Mouse (Mus musculus): ENCODE measurements at regions not wholly inside any gene's neighbourhood (a gene's known extent, or its start where the extent isn't known, plus 50 kb on each side); places are given as distances from the start of the nearest gene placed in this dataset.

DNA sequence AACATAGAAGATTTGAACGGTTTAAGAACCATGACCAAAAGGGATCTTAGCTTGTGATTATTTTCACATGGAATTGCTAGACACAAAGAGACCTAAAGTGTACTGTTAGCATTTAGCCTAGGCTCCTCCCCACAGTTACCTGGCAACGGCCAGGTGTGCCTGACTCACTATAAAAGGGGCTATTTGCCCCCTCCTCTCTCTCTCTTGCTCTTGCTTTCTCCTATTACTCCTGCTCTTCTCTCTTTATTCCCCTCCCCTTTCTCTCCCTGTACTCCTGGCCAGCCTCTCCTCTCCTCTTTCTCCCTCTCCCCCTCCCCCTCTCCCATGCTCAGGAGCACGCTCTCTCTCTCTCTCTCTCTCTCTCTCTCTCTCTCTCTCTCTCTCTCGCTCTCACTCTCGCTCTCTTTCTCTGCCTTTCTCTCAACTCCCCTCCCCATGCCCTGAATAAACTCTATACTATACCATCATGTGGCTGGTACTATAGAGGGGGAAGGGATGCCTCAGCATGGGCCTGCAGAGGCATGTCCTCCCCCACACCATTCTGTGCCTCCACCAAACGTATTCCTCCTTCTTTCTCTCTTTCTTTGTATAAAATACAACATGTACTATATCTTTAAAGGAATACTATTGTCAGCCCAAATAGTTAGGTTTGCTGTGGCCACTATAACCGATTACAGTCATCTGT is 603.9 kb downstream of the Rps29 start:
- Histone ChIP-seq H3K27me3 (ENCODE audit: control insufficient read depth, insufficient read depth, low read length, poor library complexity, severe bottlenecking) (no peaks in the 10 kb centered on the region), H3K4me1 (ENCODE audit: control insufficient read depth, insufficient read depth, low read length) (peaks cover 2% of the 10 kb centered on the region), H3K36me3 (ENCODE audit: control insufficient read depth, insufficient read depth, low read length, poor library complexity, severe bottlenecking) (no peaks in the 10 kb centered on the region), H3K4me3 (ENCODE audit: low read depth, low read length) (no peak overlapping the region), H3K27ac (ENCODE audit: insufficient read depth, low read length) (peak overlapping the region; percentile 72; the same call in 1 of the 2 replicates), H3K9ac (ENCODE audit: low read depth, poor library complexity, severe bottlenecking) (no peak overlapping the region), H3K9me3 (replicated peaks; ENCODE audit: control insufficient read depth, insufficient read depth, low read length, poor library complexity, severe bottlenecking) (peaks cover 20% of the 10 kb centered on the region)
- TF ChIP-seq POLR2A (IDR thresholded peaks at IDR 0.05; ENCODE audit: insufficient read depth, low read length) (no peak), EP300 (IDR thresholded peaks at IDR 0.05; ENCODE audit: insufficient read depth, low read depth, low read length) (no peak), CTCF (IDR thresholded peaks at IDR 0.05; ENCODE audit: low read depth, low read length) (no peak)

DNA sequence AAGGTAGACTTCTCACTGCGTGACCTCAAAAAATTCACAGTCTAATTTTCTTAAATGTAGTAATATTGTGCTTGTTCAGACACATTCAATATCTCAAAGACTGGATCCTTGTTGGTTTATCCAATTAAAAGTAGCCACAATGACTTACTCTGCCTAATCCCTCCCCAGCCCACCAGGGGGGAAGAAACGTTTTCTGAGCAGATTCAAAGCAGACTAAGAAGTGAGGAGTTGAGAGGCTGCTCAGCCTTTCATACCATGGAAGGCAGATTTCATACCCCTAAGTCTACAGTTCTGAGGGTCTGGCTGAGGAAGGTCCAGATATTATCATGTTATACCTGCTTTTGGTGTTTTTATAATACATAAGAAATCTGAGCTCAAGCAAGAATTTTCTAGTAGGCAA is 604.7 kb downstream of the Rps29 start:
- H3K9me3 ChIP-seq (replicated peaks; ENCODE audit: control insufficient read depth, insufficient read depth, low read length, poor library complexity, severe bottlenecking): peaks cover 21% of the 10 kb centered on the region
- H3K9ac ChIP-seq (ENCODE audit: low read depth, poor library complexity, severe bottlenecking): no peak overlapping the region
- TF ChIP-seq CTCF (IDR thresholded peaks at IDR 0.05; ENCODE audit: low read depth, low read length): no peak

DNA sequence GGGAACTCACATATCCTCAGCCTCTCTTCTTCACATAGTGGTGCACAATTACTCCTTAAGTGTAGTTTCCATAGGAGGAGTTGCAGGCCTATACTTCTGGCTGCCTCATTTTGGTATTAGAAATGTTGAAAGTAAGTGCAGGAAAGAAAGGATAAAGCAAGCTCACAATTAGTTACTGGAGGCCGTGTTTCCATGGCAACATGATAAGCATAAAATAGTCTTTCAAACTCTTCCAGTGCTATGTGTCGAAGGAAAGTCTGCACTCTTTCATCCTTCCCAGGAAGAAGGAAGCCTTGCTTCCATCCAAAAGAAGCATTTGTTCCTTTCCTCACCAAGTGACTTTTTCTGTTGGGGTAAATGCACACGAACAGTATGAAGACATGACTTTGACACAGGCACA is 617.2 kb downstream of the Rps29 start:
- TF ChIP-seq CTCF (IDR thresholded peaks at IDR 0.05; ENCODE audit: low read depth, low read length) (no peak), EP300 (IDR thresholded peaks at IDR 0.05; ENCODE audit: insufficient read depth, low read depth, low read length) (no peak), POLR2A (IDR thresholded peaks at IDR 0.05; ENCODE audit: insufficient read depth, low read length) (no peak)
- no peaks in the 10 kb centered on the region for H3K4me1 ChIP-seq (ENCODE audit: control insufficient read depth, insufficient read depth, low read length)
- no peak overlapping the region for H3K9ac ChIP-seq (ENCODE audit: low read depth, poor library complexity, severe bottlenecking)
- H3K27ac ChIP-seq (ENCODE audit: insufficient read depth, low read length): no peak overlapping the region
- H3K4me3 ChIP-seq (ENCODE audit: low read depth, low read length): no peak overlapping the region
- H3K27me3 ChIP-seq (ENCODE audit: control insufficient read depth, insufficient read depth, low read length, poor library complexity, severe bottlenecking): no peaks in the 10 kb centered on the region
- no peaks in the 10 kb centered on the region for H3K9me3 ChIP-seq (replicated peaks; ENCODE audit: control insufficient read depth, insufficient read depth, low read length, poor library complexity, severe bottlenecking)
- no peaks in the 10 kb centered on the region for H3K36me3 ChIP-seq (ENCODE audit: control insufficient read depth, insufficient read depth, low read length, poor library complexity, severe bottlenecking)

More for the DNA sequence above, 604.7 kb downstream of the Rps29 start:
- Histone ChIP-seq H3K27me3 (ENCODE audit: control insufficient read depth, insufficient read depth, low read length, poor library complexity, severe bottlenecking) (no peaks in the 10 kb centered on the region), H3K4me3 (ENCODE audit: low read depth, low read length) (no peak overlapping the region), H3K36me3 (ENCODE audit: control insufficient read depth, insufficient read depth, low read length, poor library complexity, severe bottlenecking) (no peaks in the 10 kb centered on the region), H3K27ac (ENCODE audit: insufficient read depth, low read length) (no peak overlapping the region), H3K4me1 (ENCODE audit: control insufficient read depth, insufficient read depth, low read length) (peaks cover 2% of the 10 kb centered on the region)

DNA sequence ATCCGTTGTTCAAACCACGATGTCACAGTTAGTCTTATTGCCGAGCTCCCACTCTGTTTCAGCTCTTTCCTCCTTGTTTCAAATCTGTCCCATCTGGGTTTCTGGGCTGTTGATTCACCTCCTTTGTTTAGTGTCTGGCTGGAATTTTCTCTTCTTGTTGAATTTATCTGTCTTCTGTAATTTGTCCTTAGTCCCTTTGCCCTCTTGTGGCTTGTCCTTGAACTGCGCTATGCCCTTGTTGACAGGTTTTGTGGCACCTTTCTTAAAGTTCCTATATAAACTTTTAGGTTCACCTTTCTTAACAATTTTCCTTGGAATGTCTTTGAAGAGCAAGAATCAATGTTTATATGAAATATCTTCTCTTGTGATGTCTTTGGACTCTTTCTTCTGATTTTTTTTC is 658.2 kb downstream of the Rps29 start:
- TF ChIP-seq EP300 (IDR thresholded peaks at IDR 0.05; ENCODE audit: insufficient read depth, low read depth, low read length): no peak
- no peak for TF ChIP-seq CTCF (IDR thresholded peaks at IDR 0.05; ENCODE audit: low read depth, low read length)
- TF ChIP-seq POLR2A (IDR thresholded peaks at IDR 0.05; ENCODE audit: insufficient read depth, low read length): no peak
- Histone ChIP-seq H3K27ac (ENCODE audit: insufficient read depth, low read length) (no peak overlapping the region), H3K27me3 (ENCODE audit: control insufficient read depth, insufficient read depth, low read length, poor library complexity, severe bottlenecking) (no peaks in the 10 kb centered on the region)

DNA sequence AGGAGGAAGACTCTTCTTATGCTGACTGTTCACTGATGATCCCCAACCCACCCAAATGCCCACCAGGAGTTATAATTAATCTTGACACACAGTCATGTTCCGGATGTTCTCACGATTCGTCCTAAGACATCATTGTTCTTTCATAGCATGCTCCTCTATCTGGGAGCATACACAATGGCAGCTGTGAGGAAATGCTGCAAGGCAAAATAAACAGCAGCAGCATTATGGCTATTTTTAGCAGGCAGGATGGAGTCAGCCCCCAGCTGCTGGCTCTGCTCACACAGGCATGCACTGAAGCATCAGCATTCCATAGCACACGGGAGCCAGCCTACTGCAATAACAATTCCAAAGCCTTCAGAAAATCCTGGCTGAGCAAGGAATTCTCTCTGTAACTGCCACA is 696.0 kb downstream of the Rps29 start:
- H3K27ac ChIP-seq (ENCODE audit: insufficient read depth, low read length): no peak overlapping the region

More for the DNA sequence above, 658.2 kb downstream of the Rps29 start:
- Histone ChIP-seq H3K9ac (ENCODE audit: low read depth, poor library complexity, severe bottlenecking) (no peak overlapping the region), H3K36me3 (ENCODE audit: control insufficient read depth, insufficient read depth, low read length, poor library complexity, severe bottlenecking) (no peaks in the 10 kb centered on the region), H3K9me3 (replicated peaks; ENCODE audit: control insufficient read depth, insufficient read depth, low read length, poor library complexity, severe bottlenecking) (no peaks in the 10 kb centered on the region), H3K4me1 (ENCODE audit: control insufficient read depth, insufficient read depth, low read length) (no peaks in the 10 kb centered on the region), H3K4me3 (ENCODE audit: low read depth, low read length) (no peak overlapping the region)

DNA sequence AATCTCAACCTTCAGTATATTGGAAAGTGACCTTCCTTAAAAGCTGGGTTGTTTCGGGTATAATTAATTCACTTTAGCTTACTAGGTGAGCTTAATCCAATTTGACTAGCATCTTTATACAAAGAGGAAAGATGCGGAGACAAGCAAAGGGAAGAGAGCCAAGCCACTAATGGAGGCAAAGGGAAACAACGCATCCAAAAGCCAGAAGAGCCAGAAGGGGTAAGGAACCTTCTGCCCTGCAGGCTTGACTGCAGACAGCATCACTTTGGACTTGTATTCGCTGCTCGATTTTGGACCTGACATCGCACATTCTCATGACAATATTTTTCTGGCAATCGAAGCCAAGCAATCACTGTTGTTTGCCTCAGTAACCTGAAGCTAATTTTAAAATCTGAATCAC is 700.8 kb downstream of the Rps29 start:
- Histone ChIP-seq H3K4me1 (ENCODE audit: control insufficient read depth, insufficient read depth, low read length) (no peaks in the 10 kb centered on the region), H3K36me3 (ENCODE audit: control insufficient read depth, insufficient read depth, low read length, poor library complexity, severe bottlenecking) (no peaks in the 10 kb centered on the region), H3K9me3 (replicated peaks; ENCODE audit: control insufficient read depth, insufficient read depth, low read length, poor library complexity, severe bottlenecking) (peaks cover 5% of the 10 kb centered on the region), H3K4me3 (ENCODE audit: low read depth, low read length) (no peak overlapping the region), H3K27ac (ENCODE audit: insufficient read depth, low read length) (no peak overlapping the region), H3K9ac (ENCODE audit: low read depth, poor library complexity, severe bottlenecking) (no peak overlapping the region), H3K27me3 (ENCODE audit: control insufficient read depth, insufficient read depth, low read length, poor library complexity, severe bottlenecking) (no peaks in the 10 kb centered on the region)
- TF ChIP-seq POLR2A (IDR thresholded peaks at IDR 0.05; ENCODE audit: insufficient read depth, low read length): no peak
- no peak for TF ChIP-seq CTCF (IDR thresholded peaks at IDR 0.05; ENCODE audit: low read depth, low read length)
- no peak for TF ChIP-seq EP300 (IDR thresholded peaks at IDR 0.05; ENCODE audit: insufficient read depth, low read depth, low read length)

More for the DNA sequence above, 696.0 kb downstream of the Rps29 start:
- no peak for TF ChIP-seq EP300 (IDR thresholded peaks at IDR 0.05; ENCODE audit: insufficient read depth, low read depth, low read length)
- no peak for TF ChIP-seq CTCF (IDR thresholded peaks at IDR 0.05; ENCODE audit: low read depth, low read length)
- no peak for TF ChIP-seq POLR2A (IDR thresholded peaks at IDR 0.05; ENCODE audit: insufficient read depth, low read length)
- H3K27me3 ChIP-seq (ENCODE audit: control insufficient read depth, insufficient read depth, low read length, poor library complexity, severe bottlenecking): no peaks in the 10 kb centered on the region
- H3K9ac ChIP-seq (ENCODE audit: low read depth, poor library complexity, severe bottlenecking): no peak overlapping the region
- H3K4me1 ChIP-seq (ENCODE audit: control insufficient read depth, insufficient read depth, low read length): no peaks in the 10 kb centered on the region
- H3K4me3 ChIP-seq (ENCODE audit: low read depth, low read length): no peak overlapping the region
- H3K9me3 ChIP-seq (replicated peaks; ENCODE audit: control insufficient read depth, insufficient read depth, low read length, poor library complexity, severe bottlenecking): peaks cover 5% of the 10 kb centered on the region
- no peaks in the 10 kb centered on the region for H3K36me3 ChIP-seq (ENCODE audit: control insufficient read depth, insufficient read depth, low read length, poor library complexity, severe bottlenecking)

Data from ES-Bruce4 (cell line).